Mouse (Mus musculus) kidney, postnatal 14 days (tissue): ENCODE data around the gene Ess2.
"Not testable (repeated sequence)": the region's sequence is repeated elsewhere in the genome, so short reads cannot be mapped to it uniquely, and the experiment has no call there.

Experiments used
- DNase-seq: peaks from one replicate; pipeline ENCODE4 v3.0.0; 2022; ENCODE audit warnings: mixed read lengths

The Ess2 gene

DNA sequence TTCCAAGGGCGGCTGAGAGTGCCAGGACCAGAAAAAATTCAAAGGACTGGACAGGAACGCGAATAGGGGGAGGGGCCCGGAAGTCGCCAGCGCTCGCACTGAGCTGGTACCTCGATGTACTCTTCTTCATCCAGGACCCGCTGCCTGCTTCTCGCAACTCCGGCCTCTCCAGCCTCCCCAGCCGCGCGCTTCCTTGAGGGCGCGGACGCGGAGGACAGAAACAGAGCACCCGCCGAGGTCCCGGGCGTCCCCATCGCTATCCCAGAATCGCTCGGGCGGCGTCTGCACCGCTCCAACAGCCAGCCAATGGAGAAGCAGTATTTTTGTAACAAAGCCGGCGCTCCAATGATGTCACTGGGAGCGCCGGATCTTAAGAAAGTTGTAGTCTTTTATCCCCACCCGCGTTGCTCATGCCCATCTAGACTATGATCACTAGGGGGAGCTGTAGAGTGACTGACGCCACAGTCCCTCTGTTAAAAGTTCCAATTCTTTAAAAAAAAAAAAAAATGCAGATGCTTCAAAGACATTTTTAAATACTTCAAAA is at the start of gene Ess2:
Gene Ess2, minus strand, starts transcription at position 297 of the 544 bp plus-strand sequence.
- DNase-seq = peak; percentile 95

DNA sequence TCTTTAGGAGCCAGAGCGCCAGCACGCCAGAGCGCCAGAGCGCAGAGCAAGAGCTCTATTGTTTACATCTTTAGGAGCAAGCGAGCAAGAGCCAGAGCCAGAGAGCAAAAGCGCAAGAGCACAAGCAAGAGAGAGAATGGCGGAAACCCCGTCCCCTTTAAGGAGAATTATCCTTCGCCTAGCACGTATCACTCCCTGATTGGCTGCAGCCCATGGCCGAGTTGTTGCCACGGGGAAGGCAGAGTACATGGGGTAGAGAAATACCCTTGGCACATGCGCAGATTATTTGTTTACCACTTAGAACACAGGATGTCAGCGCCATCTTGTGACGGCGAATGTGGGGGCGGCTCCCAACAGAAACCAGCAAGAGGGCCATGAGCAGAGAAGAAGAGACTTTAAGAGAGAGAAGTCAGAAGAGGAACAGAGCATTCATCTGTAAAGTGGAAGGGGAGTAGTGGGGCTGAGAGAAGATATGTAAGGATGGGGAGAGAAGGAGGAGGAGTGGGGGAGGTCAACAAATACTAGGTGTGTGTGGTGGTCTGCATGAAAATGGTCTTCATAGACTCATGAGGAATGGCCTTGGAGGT is 45.0 kb upstream of the Ess2 start:
- DNase-seq = not testable (repeated sequence)

DNA sequence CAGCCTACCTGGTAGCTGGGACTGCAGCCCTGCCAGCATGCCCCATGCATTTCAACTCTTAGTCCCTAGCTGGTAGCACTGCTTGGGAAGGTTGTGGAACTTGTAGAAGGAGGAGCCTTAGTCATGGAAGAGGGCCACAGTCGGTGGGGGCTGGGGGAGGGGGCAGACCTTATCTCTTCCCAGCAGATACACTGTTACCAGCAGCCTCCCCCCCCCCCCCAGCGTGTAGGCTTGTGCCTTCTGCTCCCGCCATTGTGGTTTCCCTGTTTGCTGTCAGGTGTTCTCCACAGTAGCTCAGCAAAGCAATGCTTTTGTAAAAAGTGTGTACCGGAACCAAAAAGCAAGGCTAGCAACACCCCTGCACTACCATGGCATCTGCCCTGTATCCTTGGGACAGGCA is 40.5 kb upstream of the Ess2 start:
- DNase-seq = no peak

DNA sequence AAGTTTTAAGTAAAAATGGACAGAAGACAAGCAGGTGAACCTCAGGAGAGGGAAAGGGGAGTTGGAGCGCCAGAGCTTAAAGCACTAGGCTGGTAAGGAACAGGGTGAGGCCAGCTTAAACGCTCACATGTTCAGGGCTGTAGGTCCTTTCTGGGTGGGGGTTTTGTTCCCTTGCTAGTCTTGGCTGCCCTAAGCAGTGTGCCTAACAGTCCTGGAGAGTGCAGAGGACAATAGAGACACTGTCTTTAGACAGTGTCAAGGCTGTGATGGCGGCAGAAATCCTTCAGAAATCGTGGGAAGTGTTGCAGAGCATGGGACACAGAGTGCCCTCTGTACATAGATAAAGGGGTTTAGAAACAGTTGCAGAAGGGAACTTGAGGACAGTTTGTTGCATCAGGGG is 38.9 kb upstream of the Ess2 start:
- DNase-seq = no peak

DNA sequence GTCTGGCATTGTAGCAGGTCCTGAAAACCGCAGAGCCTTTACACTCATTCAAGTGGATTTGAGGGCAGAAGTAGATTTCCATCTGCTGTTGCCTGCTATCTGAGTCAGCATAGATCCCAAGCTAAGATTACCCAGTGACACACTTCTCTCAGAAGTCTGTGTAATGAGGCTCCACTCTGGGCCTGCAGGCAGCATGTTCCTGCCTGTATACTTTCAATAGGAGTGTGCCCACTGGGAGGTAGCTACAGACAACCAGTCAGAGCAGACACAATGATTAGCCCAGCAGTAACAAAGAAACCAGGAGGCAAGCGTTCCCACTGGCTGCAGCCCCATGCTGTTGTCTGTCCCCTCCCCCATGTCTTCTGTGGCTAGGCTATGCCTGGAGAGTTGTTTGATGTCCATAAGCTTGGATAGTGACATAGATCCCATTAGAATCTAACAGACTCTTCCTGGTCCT is 38.3 kb upstream of the Ess2 start:
- DNase-seq = no peak

DNA sequence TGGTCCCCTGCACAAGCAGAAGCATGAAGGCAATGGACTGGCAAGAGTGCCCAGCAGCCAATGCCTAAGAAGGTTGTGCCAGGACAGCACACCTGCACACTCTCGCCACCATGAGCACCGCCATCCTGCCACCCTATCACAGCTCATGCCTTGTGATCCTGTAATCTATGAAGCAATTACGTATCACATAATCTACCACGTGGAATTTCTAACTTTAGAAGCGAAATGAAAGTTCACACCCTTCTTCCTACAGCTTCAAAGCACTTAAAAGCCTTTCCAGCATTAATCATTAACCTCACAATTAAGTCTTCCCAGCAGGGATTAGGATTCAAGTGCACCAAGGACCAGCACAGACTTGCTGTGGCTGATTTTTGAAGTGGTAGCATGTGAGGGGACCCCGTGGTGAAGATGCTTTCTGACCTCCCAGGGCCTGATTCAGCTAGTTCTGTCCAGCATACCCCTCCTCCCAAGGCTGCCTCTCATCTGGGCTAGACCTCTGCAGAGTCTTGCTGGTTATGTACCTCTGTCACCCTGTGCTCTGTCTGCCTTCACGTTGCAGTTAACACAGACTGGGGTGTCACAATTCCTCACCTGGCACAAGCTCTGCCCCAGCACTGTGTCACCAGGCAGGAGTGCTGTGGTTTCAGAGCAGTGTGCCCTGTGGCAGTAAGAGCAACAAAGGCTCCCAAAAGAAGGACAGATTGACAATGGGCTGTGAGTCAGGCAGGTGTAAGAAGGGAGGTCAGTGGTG is 34.1 kb upstream of the Ess2 start:
- DNase-seq = peak; percentile 62

DNA sequence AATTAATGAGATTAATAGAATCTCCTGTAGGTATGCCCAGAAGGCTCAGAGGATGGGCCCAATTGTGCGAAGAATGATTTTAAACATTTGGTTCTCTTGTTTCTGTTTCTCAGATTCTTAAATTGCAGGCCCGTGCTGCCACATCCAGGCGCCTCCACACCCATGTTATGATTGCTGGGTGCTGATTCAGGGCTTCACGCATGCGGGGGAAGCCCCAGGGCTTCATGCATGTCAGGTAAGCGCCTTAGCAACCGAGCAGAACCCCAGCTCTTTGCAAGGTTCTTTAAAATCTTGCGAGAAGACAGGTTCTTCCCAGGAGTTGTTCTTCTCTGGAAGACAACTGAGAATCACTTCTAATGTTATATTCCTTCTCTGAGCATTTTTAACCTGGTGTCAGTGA is 32.3 kb upstream of the Ess2 start:
- no peak for DNase-seq

DNA sequence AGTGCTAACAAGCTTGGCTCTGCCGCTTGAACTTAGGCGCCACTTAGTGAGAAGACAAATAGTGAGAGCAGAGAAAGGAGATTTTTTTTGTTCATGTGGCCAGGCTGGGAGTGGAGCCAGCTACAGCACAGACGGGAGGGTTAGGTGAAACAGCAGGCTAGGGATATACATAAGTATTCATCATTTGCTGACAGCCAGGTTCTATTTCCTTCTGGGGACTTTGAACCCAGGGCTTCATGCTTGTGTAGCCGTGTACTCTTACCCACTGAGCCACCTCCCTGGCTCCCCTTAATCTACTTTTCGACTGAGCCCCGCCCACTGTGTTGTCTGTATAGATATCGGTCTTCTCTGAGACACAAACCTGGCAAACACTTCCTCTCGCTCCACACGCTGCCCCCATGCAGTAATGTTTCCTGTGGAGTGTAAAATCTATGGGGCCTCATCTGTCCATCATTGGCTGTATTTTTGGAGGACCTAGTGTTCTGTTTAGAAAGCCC is 28.2 kb upstream of the Ess2 start:
- peak; percentile 30 for DNase-seq

DNA sequence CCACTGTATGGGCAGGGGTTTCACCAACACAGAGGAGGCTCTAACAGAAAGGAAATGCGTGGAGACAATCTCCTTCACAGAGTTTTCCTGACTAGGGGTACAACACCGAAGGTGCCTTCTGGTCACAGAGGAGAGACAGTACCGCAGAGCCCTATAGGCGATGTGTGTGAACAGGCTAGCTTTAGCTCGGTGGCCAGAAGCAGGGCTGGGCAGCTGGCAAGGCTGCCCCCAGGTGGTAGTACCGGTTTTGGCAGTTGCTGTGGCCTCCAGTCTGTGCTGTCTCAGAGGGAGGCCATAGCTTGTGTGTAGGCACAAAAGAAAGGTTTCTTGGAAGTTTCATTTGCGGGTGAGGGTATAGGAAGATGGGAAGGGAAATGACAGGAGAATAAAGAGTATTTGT is 27.7 kb upstream of the Ess2 start:
- DNase-seq = peak; percentile 77

DNA sequence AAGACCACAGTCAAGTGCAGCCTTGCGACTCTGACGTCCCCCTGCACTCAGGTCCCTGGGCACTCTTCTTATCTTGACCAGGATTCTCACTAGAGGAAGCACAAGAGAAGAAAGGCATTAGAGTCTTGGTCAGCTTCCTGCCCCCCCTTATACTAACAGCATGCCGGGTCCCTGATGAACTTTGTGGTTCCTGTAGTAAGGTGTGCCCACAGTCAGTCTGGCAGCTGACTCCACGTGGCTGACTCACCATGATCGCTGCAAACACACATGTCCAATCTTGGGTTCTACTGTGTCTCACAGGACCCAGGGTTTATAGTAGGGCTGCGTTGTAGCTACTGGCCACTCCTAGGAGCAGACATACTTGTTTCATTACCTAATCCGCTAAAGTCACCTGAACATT is 27.0 kb upstream of the Ess2 start:
- DNase-seq = no peak

DNA sequence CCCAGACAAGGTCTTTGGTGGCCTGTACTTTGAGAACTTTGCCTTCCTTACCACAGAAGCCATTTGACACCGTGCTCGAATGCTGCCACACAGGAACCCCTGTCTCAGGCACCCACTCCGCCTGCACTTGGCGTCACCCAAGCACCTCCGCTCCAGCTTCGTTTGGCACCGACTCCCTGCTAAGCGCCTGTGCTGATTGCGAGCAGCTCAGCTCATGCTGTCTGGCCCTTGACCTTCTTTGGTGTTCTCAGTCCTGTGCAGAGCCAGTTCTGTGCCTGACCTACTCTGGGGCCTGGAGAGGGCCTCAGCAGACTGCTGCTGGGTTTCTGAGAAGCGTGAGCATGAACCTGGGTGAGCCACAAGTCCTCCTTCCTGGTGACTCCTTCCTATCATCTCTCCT is 25.6 kb upstream of the Ess2 start:
- no peak for DNase-seq

DNA sequence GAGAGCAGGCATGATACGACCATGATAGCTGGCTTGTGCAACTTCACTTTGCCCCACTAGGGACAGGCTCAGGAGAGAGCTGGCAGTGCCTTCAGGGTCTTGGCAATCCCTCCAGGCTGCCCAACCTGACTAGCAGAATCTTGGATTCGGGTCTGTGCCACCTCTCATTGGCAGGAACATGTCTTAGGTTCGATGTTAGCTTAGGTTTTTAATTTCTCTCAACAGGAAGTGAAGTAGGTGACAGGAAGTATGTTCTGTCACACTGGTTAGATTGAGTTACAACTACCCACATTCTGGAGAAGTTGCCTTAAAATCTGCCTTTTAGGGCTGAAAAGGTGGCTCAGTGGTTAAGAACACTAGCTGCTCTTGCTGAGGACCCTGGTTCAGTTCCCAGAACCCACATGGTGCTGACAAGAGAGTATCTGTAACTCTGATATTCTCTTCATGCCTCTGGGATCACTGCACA is 23.3 kb upstream of the Ess2 start:
- DNase-seq = no peak

DNA sequence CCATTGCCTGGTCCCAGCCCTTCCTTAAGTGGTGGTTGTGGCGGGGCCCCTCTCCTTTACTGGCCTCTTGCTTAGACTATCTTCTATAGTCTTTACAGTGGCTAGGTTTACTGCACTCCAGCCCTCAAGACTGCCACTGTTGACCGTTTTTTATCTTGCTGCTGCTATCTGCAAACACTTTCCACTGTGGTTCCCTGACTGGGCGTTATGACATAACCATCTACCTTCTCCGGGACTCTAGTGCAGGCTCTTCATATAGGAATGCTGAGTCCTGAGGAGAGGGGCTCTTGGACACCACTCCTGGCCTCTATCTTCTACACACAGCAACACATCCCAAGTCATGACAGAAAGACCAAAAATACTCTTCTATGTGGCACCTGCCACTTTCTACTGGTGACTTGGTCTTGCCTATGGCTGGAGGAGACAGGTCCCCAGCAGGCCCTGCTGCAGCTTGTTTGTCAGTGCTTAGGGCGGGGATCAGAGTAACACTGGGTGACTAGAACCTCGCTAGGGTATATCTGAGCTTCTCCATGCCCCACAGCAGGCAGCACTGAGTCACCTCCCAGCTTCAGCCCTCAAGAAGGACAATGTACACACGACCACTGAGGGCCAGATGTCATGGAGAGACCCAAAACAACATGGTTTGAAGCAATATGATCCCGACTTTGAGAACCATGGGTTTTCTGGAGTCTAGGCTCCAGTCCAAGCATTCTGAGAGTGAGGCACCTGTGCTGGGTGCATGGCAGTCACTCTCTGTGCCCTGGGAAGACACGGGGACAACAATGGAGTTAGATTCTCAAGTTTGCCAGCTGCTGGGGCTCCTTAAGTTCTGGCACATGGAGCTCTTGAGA is 22.7 kb upstream of the Ess2 start:
- DNase-seq = no peak

DNA sequence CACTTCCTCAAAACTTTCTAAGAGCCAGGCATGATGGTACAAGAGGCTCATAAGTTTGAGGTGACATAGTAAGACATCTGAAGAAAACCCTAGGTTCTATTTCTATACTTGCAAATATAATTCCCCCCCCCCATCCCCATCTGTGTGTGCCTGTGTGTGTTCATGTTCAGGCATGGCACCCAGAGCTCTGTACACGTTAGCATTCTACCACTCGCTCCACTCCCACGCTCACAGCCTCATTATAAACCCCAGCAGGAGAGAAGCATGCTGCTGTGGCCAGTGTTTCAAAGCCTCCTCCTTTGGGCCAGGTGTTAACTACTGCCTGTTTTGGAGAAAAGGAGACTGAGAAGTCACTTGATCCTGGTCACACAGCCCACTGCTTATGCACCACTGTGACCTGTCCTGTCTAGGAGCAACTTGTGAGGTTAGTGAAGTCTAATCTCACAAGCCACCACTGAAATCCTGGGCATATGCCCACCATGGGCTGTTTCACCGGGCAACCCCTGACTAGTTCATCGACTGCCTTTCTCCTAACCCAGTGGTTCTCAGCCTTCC is 20.8 kb upstream of the Ess2 start:
- DNase-seq = no peak

DNA sequence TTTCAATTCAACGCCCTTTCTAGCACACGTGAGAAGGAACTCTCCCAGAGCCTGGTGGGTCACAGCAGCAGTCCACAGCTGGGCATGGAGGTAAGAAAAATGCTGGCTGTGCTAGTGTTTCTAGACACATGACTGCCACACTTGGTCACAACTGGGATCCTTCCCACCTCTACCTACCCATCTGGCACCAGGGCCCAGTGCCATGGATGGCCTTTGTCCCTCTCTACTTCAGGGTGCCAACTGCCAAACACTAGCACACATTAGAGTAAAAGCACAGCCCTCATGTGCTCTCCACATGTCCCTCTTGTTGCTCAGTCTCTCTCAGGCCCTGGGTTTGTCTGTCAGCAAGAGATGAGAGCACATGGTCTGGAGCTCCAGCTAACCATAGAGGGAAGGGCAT is 18.5 kb upstream of the Ess2 start:
- no peak for DNase-seq

DNA sequence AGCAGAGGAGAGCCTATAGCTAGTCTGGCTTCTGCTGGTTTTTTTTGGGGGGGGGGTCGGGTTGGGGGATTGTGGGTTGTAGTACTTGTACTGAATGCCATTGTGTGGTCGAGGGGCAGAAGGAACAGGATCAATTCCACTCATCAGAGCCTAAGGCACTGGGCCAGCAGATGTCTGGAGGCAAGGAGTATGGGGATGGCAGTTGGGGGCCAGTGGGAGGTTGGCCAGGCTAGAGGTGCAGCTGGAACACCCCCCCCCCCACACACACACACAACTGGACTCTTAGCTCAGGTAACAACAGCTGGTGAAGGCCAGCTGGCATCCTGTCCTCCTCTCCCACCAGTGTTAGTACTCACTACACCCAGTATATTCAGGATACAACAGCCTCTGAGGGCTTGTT is 18.1 kb upstream of the Ess2 start:
- DNase-seq = no peak

DNA sequence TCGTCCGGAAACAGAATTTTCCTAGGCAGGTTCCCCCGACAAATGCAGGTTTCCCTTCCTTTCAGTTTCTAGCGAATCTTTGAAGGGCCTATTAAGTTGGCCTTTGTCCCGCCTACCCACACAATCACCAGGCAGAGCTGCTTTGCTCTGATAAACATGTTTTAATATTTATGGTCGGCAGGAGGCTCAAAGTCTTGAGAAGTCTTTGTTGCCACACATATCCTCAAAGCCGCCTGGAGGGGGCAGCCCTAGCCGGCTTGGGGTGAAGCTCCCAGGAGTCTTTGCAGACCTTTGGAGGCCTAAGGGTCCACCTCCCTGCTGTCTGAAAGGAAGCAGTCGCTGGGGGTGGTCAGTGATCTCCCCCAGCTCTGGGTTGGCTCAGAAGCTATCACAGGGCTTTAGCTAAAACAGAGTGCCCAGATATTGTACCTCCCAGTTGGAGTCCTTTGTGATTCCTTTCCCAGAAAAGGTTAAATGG is 17.5 kb upstream of the Ess2 start:
- peak; percentile 87 for DNase-seq

DNA sequence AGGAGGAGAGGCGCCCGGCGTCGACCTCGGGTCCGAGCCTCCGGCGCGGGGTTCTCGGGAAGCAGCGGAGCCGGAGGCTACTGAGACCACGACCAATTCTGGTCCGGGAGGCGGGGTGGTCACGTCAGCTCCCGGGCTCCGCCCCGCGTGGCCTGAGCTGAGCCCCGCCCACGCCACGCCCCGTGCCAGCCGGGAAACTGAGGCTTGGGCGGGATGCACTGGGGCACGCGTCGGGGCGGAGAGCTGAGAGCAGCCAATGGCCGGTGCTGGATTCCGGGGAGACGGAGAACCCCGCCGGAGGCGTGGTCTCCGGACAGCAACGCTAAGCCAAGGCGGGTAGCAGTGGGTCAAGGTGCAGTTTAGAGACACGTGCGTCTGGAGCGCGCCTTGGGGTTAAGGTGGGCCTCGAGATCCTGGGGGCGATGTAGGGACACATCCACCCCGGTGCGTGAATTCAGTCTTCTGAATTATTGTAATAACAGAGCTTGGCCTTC is 17.0 kb upstream of the Ess2 start, which contains the start of gene Slc25a1:
Gene Slc25a1, minus strand, starts transcription at position 133 of the 494 bp plus-strand sequence.
- DNase-seq = peak; percentile 87

DNA sequence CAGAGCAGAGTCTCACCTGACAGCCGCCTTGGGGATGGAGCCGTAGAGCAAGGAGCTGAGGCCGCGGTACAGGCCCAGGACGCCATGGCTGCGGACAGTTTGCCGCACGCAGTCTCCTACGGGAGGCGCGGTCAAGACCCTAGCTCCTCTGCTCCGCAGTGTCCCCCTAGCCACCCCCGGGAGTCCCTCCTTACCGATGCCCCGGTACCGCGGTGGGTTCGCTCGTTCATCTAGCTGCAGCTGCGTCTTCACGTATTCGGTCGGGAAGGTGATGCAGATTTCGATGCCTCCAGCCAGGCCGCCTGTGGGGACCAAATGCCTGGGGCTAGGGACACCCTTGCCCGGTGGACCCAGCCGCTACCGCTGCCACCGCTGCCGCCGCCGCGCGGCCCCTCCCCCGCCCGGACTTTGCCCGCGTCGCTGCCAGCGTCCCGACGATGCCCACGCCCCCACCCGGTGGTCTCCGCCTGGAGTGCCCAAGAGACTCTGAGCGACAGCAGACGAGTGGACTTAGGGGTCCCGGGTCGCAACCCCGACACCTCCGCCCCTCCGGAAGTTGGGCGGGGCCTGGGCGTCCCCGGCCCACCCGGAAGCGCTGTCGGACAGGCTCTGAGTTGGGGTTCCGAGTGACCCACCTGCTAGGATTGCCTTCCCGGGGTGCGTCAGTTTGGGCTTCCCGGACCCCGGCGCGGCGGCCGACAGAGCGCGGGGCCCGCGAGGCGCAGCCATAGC is 16.4 kb upstream of the Ess2 start:
- DNase-seq = peak; percentile 70

DNA sequence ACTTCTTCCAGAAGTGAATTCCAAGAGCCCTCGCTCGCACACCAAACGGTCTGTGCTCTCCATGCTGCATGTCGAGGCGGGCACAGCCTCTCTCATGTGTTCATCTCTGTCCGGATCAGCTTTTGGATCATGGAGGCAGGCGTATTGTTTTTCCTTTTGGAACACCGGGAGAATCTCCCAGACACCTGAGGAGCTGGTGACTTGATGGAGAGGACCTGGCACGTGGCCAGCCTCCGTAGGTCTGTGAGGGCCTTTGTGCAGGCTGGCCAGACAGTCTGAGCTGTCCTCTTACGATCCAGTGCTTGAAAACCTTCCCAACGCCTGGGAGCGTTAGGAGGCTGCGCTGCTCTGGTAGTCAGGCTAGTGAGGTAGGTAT is 11.0 kb upstream of the Ess2 start:
- DNase-seq = no peak

DNA sequence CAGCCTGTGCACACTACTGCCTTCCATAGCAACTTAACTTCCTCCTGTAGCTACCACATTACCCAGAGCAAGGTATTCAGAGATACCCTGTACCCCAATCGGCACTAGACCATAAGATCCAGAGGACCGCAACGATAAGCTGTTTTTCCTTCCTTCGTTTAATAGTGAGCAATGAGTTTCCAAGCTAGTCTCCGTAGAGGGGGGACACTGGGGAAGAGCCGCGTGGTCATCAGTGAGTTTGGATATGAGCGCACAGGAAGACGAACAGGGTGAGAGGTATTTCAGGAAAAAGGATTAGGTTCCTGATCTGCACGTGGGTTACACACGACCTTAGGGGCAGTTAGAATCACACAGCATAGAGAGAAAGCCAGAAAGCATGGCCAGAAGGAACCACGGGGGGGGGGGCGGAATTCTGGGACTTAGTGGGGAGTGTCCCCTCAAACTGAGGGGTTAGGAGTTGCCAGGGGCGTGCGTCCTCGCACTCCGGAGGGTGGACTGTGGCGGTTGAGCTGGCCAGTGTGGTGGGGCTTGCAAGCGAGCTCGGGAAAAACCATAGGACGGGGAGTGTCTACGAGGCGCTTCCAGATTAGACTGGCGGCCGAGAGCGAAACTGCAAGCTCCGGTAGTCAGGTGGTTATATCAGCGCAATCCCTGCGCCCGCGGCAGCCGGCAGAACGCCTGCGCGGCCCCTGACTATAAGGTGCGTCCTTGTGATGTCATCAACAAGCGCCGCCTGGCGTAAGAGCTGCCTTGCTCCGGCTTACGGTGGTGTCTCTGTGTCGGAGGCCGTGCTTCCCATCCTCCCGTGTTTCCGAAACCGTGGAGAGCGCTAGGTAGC is 10.4 kb upstream of the Ess2 start:
- peak; percentile 97 for DNase-seq
